Mouse (Mus musculus) layer of hippocampus, postnatal 14 days (tissue): ENCODE measurements around the gene Atp8a1. TPM values are rescaled to one million over a fixed set of nuclear protein-coding genes. Genes with fewer than 3 reads are reported as not detected.

ENCODE experiments used
- DNase-seq, 2 experiments: peaks; one replicate each; pipeline ENCODE4 v3.0.0; 2021 to 2022; ENCODE audit warnings: low spot score in 2 of 2, mixed read lengths in 1 of 2
- total RNA-seq, 2 experiments: library from RNA; stranded (reverse); gene quantifications; 2 replicates each; pipeline ENCODE4 v1.2.3; 2021

Atp8a1 gene
- total RNA-seq, 2 experiments from 2014 or later = 141 to 150 TPM

DNA sequence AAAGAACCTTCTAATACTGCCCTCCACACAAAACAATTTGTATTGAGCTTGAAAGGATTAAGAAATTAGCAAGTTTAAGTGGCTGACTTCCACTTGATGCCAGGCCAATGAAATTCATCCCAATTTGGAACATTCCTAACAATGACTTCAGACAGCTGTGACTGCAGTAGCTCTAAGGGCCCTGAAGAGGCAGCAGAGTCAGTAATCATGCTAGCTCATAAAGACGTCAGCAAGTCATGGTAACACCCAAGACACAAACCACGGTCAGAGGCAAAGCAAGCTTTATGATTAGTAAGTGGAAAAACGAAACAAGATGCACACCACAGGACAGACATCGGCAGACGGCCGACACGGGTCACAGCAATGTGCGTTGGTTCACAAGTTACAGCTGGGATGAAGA lies 69.2 kb downstream of the Atp8a1 start:
- DNase-seq = peak in 1 of 2 experiments; percentile 83

GRCm38 (mm10) chr5:67774186-67774585 lies 73.0 kb downstream of the Atp8a1 start:
- no peak for DNase-seq

DNA sequence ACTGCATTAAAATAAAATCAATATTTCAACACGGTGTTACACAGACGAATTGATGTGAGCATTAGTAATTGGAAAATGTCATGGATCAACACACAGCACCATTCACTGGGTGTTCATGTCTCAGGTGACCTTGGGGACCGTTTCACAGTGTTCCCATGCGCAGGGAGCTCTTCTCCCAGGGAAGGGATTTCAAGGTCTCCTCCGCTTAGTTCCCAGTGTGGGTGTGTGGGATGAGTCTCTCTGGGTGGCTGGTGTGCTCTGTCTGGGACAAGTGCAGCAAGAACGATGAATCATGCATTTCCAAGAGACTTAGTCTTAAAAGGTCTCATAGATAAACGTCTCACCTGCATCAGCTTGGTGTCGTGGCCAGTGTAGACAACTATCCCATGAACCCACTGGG lies 78.5 kb downstream of the Atp8a1 start:
- no peak for DNase-seq

GRCm38 (mm10) chr5:67764798-67765197 lies 82.4 kb downstream of the Atp8a1 start:
- no peak for DNase-seq

DNA sequence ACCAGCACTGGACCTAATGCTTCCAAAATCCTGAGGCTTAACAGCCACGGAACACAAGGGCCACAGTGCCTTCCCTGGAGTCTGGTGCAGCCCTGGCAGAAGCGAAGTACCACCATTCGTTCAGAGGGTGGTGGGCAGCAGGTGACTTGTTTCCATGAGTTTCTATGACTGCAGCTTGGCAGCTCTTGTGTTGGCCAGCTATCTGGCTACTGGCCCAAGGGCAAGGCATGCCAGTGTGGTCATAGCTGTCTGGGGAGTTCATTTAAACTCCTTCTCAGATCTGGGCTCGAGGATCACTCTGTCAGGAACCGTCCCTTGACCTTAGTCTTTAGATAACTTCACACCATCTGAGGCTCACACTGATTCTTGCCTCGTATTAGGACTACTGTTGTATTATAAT lies 89.1 kb downstream of the Atp8a1 start:
- no peak for DNase-seq

DNA sequence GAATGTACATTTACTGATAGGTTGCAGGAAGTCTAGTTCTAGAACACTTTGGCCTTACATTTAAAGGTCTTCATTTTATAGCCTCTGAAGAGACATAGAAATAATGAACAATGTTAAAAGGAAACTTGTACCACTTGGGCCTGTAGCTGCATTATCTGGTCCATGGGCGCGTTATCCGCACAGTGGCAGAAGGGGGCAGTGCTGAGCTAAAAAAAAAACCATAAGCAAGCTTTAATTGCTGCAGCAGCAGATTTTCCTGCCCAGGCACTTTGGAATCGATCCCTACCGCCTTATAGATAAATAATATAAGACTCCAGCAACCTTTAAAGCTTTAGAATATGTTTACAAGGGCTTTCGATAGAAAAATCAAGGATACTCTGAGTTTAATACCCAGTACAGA lies 91.1 kb downstream of the Atp8a1 start:
- DNase-seq = peak in 1 of 2 experiments; percentile 55

DNA sequence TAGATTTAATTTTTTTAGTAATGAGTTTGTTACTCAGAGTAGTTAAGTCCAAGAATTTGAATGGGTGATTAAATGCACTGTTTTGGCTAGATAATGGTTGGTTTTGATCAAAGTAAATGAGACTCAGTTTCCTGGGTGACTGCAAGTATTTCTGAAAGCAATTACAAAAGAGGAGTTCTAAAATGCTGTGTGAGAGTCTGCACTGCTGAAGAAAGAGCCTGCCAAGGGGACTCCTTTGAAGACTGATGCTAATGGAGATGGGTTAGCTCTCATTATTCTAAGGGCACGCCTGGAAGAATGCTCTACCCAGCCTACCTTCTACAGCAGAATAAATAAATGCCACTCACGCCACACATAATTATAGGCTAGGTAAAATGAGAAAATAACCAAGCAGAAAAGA lies 94.2 kb downstream of the Atp8a1 start:
- DNase-seq = peak in 1 of 2 experiments; percentile 76

DNA sequence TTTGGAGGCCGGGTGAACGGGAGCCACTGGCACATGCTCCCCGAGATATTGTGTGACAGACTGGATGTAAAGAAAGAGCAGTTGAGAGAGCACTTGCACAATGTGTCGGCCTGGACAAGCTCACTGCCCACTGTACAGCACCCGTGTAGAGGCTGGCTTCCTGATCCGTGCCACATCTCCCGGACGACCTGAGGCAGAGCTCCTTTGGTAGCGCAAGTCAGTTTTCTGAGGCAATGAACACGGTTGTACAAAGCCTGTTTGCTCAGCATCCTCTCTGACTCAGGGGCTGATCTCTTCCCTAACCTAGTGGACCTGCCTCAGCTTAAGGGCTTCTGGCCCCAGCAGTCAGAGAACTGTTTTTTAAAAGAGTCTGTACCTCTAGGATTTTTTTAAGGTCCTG lies 94.6 kb downstream of the Atp8a1 start:
- DNase-seq = peak in 1 of 2 experiments; percentile 31

DNA sequence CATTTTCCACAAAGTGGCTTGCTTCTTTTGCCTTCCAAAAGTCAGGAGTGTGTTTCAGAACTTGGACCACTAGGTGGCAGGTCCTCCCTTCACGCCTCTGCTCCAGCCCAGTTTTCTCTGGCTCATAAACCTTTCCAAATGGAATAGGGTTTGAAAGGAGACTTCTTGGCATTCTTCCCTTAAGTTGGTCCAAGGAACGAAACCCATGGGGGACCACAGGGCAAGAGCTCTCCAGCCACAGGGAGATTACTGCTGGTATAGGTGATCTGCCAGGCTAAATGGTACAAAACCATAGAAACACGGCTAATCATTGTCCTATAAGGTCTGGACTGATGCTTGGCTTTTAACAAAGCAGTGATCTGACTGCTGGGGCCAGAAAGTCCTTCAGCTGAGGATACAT lies 95.2 kb downstream of the Atp8a1 start:
- peak; percentile 57 to 76 for DNase-seq

DNA sequence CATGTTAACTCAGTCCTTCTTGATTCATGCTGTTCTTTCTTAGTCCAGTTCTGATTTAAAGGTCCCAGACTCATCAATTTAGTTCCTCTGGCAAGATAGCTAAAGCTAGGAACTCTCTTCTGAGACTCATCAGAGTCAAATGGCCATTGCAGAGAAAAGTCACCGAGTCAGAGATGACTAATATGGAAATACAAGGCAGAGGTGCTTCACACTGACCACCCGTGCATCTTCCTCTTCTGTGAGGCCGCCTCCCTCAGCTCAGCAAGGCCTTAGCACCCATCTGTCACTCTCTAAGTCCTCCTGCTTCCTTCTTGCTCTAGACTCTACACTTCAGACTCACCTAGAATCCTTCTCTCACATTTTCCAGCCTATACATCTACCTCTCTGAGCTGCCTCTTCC lies 108.0 kb downstream of the Atp8a1 start:
- DNase-seq = no peak

DNA sequence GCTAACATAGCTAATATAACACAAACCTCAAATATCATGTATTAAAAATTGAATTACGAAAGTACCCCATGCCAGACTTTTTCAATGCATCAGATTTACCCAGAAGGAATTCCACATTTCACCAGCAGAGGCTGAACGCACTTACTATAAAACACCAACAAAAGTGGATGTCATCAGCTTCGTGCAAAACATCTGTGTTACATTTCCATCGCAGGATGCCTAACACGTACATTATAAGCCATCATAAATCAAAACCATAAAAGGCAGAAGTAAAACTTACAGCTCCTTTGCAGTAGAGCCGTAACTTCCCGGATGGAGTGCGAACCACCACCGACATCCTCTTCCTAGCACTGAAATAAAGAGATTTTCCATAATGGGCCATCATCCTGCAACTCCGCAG lies 109.1 kb downstream of the Atp8a1 start:
- no peak for DNase-seq

- no peak for DNase-seq
Measured at GRCm38 (mm10) chr5:67735771-67736170, 111.5 kb downstream of the Atp8a1 start.

GRCm38 (mm10) chr5:67733551-67734258 lies 113.5 kb downstream of the Atp8a1 start:
- DNase-seq = no peak

- no peak for DNase-seq
Measured at GRCm38 (mm10) chr5:67733150-67733549, 114.1 kb downstream of the Atp8a1 start.

DNA sequence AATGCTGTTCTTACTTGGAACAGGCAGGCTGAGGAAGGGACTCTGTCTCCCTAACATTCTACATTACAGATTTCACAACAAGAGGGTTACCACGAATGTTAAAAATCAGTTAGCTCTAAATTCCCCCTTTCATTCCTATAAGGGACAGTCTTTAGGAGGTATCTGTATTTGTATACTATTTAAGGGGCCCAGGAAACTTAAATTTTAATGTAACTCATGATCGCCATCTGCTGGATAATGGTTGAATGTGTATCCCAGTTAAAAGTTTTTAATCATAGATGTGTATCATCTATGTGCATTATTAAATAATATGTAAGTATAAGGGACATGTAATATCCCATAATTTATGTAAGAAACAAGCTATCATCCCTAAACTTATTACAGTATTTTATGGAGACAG lies 119.5 kb downstream of the Atp8a1 start:
- peak in 1 of 2 experiments; percentile 40 for DNase-seq

GRCm38 (mm10) chr5:67726810-67727209 lies 120.4 kb downstream of the Atp8a1 start:
- DNase-seq = no peak

DNA sequence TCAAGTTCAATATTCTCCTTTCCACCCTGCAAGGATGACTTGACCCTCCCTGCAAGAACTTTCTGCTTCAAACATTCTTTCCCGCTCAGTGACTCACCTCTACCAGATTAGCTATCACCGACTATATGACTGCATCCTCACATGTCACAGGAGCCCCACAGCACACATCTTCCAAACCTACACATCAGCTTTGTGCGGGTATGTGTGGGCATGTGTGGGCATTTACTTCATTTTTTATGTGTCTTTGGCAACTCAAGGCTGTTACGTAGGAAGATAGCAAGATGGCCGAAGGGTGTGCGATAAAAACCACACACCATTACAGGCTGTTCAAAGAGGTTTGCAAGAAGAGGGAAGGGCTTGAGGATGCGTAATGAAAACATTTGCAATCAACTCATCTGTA lies 145.6 kb downstream of the Atp8a1 start:
- no peak for DNase-seq

DNA sequence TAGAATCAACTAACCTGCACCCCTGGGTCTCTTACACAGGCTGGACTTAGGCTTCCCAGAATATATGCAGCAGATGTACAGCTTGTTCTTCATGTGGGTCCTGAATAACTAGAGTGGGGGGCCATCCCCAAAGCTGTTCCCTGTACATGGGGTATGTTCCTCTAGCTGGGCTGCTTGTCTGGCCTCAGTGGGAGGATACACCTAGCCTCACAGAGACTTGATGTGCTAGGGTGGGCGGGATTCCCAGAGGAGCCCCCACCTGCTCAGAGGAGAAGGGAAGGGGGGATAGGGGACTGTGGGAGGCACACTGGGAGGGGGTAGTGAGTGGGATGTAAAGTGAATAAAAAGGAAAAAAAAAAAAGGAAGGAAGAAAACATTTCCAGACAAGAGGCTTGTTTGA lies 147.8 kb downstream of the Atp8a1 start:
- no peak for DNase-seq

DNA sequence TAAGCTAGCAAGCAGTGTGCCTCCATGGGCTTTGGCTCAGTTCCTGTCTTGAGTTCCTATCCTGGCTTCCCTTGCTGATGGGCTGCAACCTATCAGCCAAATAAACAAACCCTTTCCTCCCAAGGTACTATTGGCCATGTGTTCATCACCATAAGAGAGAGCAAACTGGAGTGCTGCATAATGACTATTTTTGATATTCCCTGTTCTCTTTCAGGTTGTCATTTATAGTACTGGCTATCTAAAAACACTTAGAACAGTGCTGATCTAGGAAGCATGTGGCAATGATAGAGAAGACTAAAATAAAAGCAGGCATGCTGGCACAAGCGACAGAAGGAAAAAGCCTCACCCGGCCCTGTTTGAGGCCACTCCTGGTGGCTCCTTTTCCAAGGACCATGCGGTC lies 149.1 kb downstream of the Atp8a1 start:
- DNase-seq = no peak

GRCm38 (mm10) chr5:67696741-67697596 lies 150.3 kb downstream of the Atp8a1 start:
- no peak for DNase-seq

GRCm38 (mm10) chr5:67695055-67695710 lies 152.1 kb downstream of the Atp8a1 start:
- DNase-seq = no peak

DNA sequence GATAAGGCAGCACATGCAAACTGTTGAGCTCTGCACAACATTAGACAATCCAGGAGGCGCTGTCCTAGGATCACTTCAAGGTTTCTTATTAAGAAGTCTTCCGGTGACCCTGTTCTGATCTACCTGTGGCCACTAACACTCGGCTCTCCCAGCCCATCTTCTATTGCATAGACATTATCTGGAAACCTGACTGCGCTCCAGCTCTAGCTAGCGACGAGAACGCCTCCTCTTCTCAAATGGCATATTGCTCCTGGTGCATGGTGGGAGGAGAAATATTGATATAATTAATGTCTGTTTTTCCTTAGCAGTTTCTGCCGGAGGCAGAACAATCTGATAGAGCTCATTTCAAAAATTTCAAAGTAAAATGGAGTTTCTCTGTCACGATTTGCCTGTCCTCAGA lies 156.9 kb downstream of the Atp8a1 start:
- peak in 1 of 2 experiments; percentile 33 for DNase-seq
